Mouse (Mus musculus): ENCODE measurements at regions not wholly inside any gene's neighbourhood (a gene's known extent, or its start where the extent isn't known, plus 50 kb on each side); places are given as distances from the start of the nearest gene placed in this dataset.

GRCm38 (mm10) chr13:70165511-70166225 lies 363.5 kb downstream of the Med10 start:
- Histone ChIP-seq H3K27me3 (ENCODE audit: insufficient read depth, low read length) (no peaks in the 10 kb centered on the region), H3K36me3 (ENCODE audit: insufficient read depth) (no peaks in the 10 kb centered on the region), H3K9me3 (ENCODE audit: low read depth, low read length) (no peaks in the 10 kb centered on the region), H3K4me3 (ENCODE audit: low read depth, low read length) (no peak overlapping the region), H3K9ac (no peak overlapping the region), H3K4me1 (ENCODE audit: insufficient read depth) (no peaks in the 10 kb centered on the region), H3K4me2 (no peak overlapping the region), H3K27ac (ENCODE audit: low read depth) (no peak overlapping the region)
- no peak for TF ChIP-seq CTCF (IDR thresholded peaks at IDR 0.05; ENCODE audit: low read depth)
- 61% methylated on average over 15 of the region's 15 CpGs for WGBS
- DNase-seq (no peak), ATAC-seq (ENCODE audit: insufficient read depth) (no peak)

- ATAC-seq (ENCODE audit: insufficient read depth) (no peak), DNase-seq (no peak)
- TF ChIP-seq CTCF (IDR thresholded peaks at IDR 0.05; ENCODE audit: low read depth) = no peak
- 52% methylated on average over 4 of the region's 4 CpGs for WGBS
- Histone ChIP-seq H3K9ac (no peak overlapping the region), H3K4me2 (no peak overlapping the region), H3K9me3 (ENCODE audit: low read depth, low read length) (no peaks in the 10 kb centered on the region), H3K27me3 (ENCODE audit: insufficient read depth, low read length) (no peaks in the 10 kb centered on the region), H3K4me3 (ENCODE audit: low read depth, low read length) (no peak overlapping the region), H3K4me1 (ENCODE audit: insufficient read depth) (no peaks in the 10 kb centered on the region), H3K36me3 (ENCODE audit: insufficient read depth) (no peaks in the 10 kb centered on the region), H3K27ac (ENCODE audit: low read depth) (no peak overlapping the region)
Measured at GRCm38 (mm10) chr13:70167747-70168146, 365.6 kb downstream of the Med10 start.

- Histone ChIP-seq H3K4me1 (ENCODE audit: insufficient read depth) (no peaks in the 10 kb centered on the region), H3K9me3 (ENCODE audit: low read depth, low read length) (no peaks in the 10 kb centered on the region), H3K4me3 (ENCODE audit: low read depth, low read length) (no peak overlapping the region), H3K27ac (ENCODE audit: low read depth) (no peak overlapping the region), H3K27me3 (ENCODE audit: insufficient read depth, low read length) (no peaks in the 10 kb centered on the region), H3K4me2 (no peak overlapping the region), H3K9ac (no peak overlapping the region), H3K36me3 (ENCODE audit: insufficient read depth) (no peaks in the 10 kb centered on the region)
- no peak for ATAC-seq (ENCODE audit: insufficient read depth)
- WGBS = 91% methylated on average over 3 of the region's 3 CpGs
- no peak for TF ChIP-seq CTCF (IDR thresholded peaks at IDR 0.05; ENCODE audit: low read depth)
- no peak for DNase-seq
Measured at GRCm38 (mm10) chr13:70168906-70169305, 366.7 kb downstream of the Med10 start.

GRCm38 (mm10) chr13:70177066-70177465 lies 374.9 kb downstream of the Med10 start:
- Histone ChIP-seq H3K36me3 (ENCODE audit: insufficient read depth) (no peaks in the 10 kb centered on the region), H3K27ac (ENCODE audit: low read depth) (no peak overlapping the region), H3K27me3 (ENCODE audit: insufficient read depth, low read length) (no peaks in the 10 kb centered on the region), H3K9ac (no peak overlapping the region), H3K4me2 (no peak overlapping the region), H3K4me1 (ENCODE audit: insufficient read depth) (no peaks in the 10 kb centered on the region), H3K4me3 (ENCODE audit: low read depth, low read length) (no peak overlapping the region), H3K9me3 (ENCODE audit: low read depth, low read length) (no peaks in the 10 kb centered on the region)
- no peak for TF ChIP-seq CTCF (IDR thresholded peaks at IDR 0.05; ENCODE audit: low read depth)
- WGBS = 85% methylated on average over 2 of the region's 2 CpGs
- no peak for DNase-seq
- ATAC-seq (ENCODE audit: insufficient read depth) = no peak

- no peak overlapping the region for H3K4me3 ChIP-seq (ENCODE audit: low read depth, low read length)
- no peaks in the 10 kb centered on the region for H3K36me3 ChIP-seq (ENCODE audit: insufficient read depth)
- 26% methylated on average over 8 of the region's 8 CpGs for WGBS
- no peaks in the 10 kb centered on the region for H3K9me3 ChIP-seq (ENCODE audit: low read depth, low read length)
- TF ChIP-seq CTCF (IDR thresholded peaks at IDR 0.05; ENCODE audit: low read depth) = no peak
- no peaks in the 10 kb centered on the region for H3K27me3 ChIP-seq (ENCODE audit: insufficient read depth, low read length)
- ATAC-seq (ENCODE audit: insufficient read depth) (no peak), DNase-seq (no peak)
- no peaks in the 10 kb centered on the region for H3K4me1 ChIP-seq (ENCODE audit: insufficient read depth)
- H3K9ac ChIP-seq = no peak overlapping the region
- H3K4me2 ChIP-seq = no peak overlapping the region
- no peak overlapping the region for H3K27ac ChIP-seq (ENCODE audit: low read depth)
Measured at GRCm38 (mm10) chr13:70178073-70178491, 375.9 kb downstream of the Med10 start.

GRCm38 (mm10) chr13:70190978-70191377 lies 388.8 kb downstream of the Med10 start:
- ATAC-seq (ENCODE audit: insufficient read depth) (no peak), DNase-seq (no peak)
- Histone ChIP-seq H3K36me3 (ENCODE audit: insufficient read depth) (no peaks in the 10 kb centered on the region), H3K4me3 (ENCODE audit: low read depth, low read length) (no peak overlapping the region), H3K27ac (ENCODE audit: low read depth) (no peak overlapping the region), H3K4me1 (ENCODE audit: insufficient read depth) (no peaks in the 10 kb centered on the region), H3K4me2 (no peak overlapping the region), H3K27me3 (ENCODE audit: insufficient read depth, low read length) (no peaks in the 10 kb centered on the region), H3K9ac (no peak overlapping the region), H3K9me3 (ENCODE audit: low read depth, low read length) (no peaks in the 10 kb centered on the region)
- WGBS = 64% methylated on average over 4 of the region's 4 CpGs
- no peak for TF ChIP-seq CTCF (IDR thresholded peaks at IDR 0.05; ENCODE audit: low read depth)

GRCm38 (mm10) chr13:70192101-70193025 lies 390.2 kb downstream of the Med10 start:
- Histone ChIP-seq H3K4me2 (no peak overlapping the region), H3K4me1 (ENCODE audit: insufficient read depth) (no peaks in the 10 kb centered on the region), H3K27me3 (ENCODE audit: insufficient read depth, low read length) (no peaks in the 10 kb centered on the region), H3K36me3 (ENCODE audit: insufficient read depth) (no peaks in the 10 kb centered on the region), H3K9me3 (ENCODE audit: low read depth, low read length) (no peaks in the 10 kb centered on the region), H3K27ac (ENCODE audit: low read depth) (no peak overlapping the region), H3K9ac (no peak overlapping the region), H3K4me3 (ENCODE audit: low read depth, low read length) (no peak overlapping the region)
- ATAC-seq (ENCODE audit: insufficient read depth) (no peak), DNase-seq (no peak)
- WGBS = 76% methylated on average over 13 of the region's 13 CpGs
- TF ChIP-seq CTCF (IDR thresholded peaks at IDR 0.05; ENCODE audit: low read depth) = no peak
